Mouse (Mus musculus) MEL (cell line): ENCODE measurements around the gene Bmp8a. TPM values are rescaled to one million over a fixed set of nuclear protein-coding genes. Genes with fewer than 3 reads are reported as not detected.

Source experiments
- DNase-seq: peaks from one replicate; pipeline ENCODE4 v3.0.0; 2011; ENCODE audit warnings: low read depth, low spot score
- H3K27ac ChIP-seq: 2 replicates; pipeline ENCODE4 v1.5.1; 2012; ENCODE audit warnings: low read depth, mild to moderate bottlenecking, control low read depth, low read length, moderate library complexity; ENCODE audit not compliant: control insufficient read depth
- H3K27me3 ChIP-seq, 2 experiments: fragments of 150-350 bp in 1 of 2; sonication (generic) in 1 of 2; 2 replicates each; pipeline ENCODE4 v1.6.1; 2012; ENCODE audit warnings: low read length in 2 of 2, mild to moderate bottlenecking in 2 of 2, improper control_type of control experiment in 1 of 2, moderate library complexity in 1 of 2; ENCODE audit not compliant: insufficient read depth in 2 of 2, control insufficient read depth in 1 of 2
- H3K36me3 ChIP-seq, 2 experiments: 2 replicates each; pipeline ENCODE4 v1.6.1; 2012 to 2014; ENCODE audit warnings: low read length in 2 of 2, improper control_type of control experiment in 1 of 2, inconsistent platforms in 1 of 2, mild to moderate bottlenecking in 1 of 2; ENCODE audit not compliant: insufficient read depth in 2 of 2, control insufficient read depth in 1 of 2
- H3K4me1 ChIP-seq, 2 experiments: fragments of 150-350 bp in 1 of 2; sonication (generic) in 1 of 2; 2 replicates each; pipeline ENCODE4 v1.6.1; 2012; ENCODE audit warnings: low read length in 2 of 2, improper control_type of control experiment in 1 of 2, mild to moderate bottlenecking in 1 of 2; ENCODE audit not compliant: insufficient read depth in 2 of 2, control insufficient read depth in 1 of 2
- H3K4me3 ChIP-seq, 2 experiments: fragments of 150-350 bp in 1 of 2; sonication (generic) in 1 of 2; 2 replicates each; pipeline ENCODE4 v1.5.1; 2012; ENCODE audit warnings: low read depth in 2 of 2, low read length in 2 of 2, mild to moderate bottlenecking in 2 of 2, moderate library complexity in 2 of 2, control low read depth in 1 of 2, improper control_type of control experiment in 1 of 2; ENCODE audit not compliant: control insufficient read depth in 1 of 2, insufficient read depth in 1 of 2
- H3K79me2 ChIP-seq: 2 replicates; pipeline ENCODE4 v1.6.1; 2012; ENCODE audit warnings: mild to moderate bottlenecking, low read length, moderate library complexity; ENCODE audit not compliant: control insufficient read depth, poor library complexity, insufficient read depth
- H3K9ac ChIP-seq: 2 replicates; pipeline ENCODE4 v1.6.1; 2012; ENCODE audit warnings: low read depth, mild to moderate bottlenecking, control low read depth, low read length, moderate library complexity; ENCODE audit not compliant: control insufficient read depth, poor library complexity, severe bottlenecking
- H3K9me3 ChIP-seq: fragments of 150-350 bp; sonication (generic); replicated peaks from 2 replicates; pipeline ENCODE4 v1.6.1; 2012; ENCODE audit warnings: mild to moderate bottlenecking, low read length, improper control_type of control experiment, moderate library complexity; ENCODE audit not compliant: insufficient read depth
- CHD1 ChIP-seq: IDR thresholded peaks from 2 replicates; pipeline ENCODE4 v1.6.1; 2012; ENCODE audit warnings: low read depth, mild to moderate bottlenecking, inconsistent platforms, low read length, improper control_type of control experiment
- E2F4 ChIP-seq: IDR thresholded peaks from 2 replicates; pipeline ENCODE4 v1.6.1; 2011; ENCODE audit warnings: low read depth, low read length, improper control_type of control experiment, borderline replicate concordance
- GABPA ChIP-seq: IDR thresholded peaks from 2 replicates; pipeline ENCODE4 v1.6.1; 2012; ENCODE audit warnings: low read depth, mild to moderate bottlenecking, inconsistent platforms, low read length, improper control_type of control experiment, moderate library complexity
- HCFC1 ChIP-seq: IDR thresholded peaks from 2 replicates; pipeline ENCODE4 v1.6.1; 2012; ENCODE audit warnings: low read depth, mild to moderate bottlenecking, inconsistent platforms, low read length, improper control_type of control experiment, moderate library complexity
- KAT2A ChIP-seq: conservative IDR thresholded peaks from 2 replicates; pipeline ENCODE4 v1.6.1; 2012; ENCODE audit warnings: low read depth, low read length, improper control_type of control experiment, inconsistent platforms
- MAFK ChIP-seq: IDR thresholded peaks from 2 replicates; pipeline ENCODE4 v1.6.1; 2011; ENCODE audit warnings: low read depth, mild to moderate bottlenecking, low read length, improper control_type of control experiment, borderline replicate concordance
- MAX ChIP-seq: IDR thresholded peaks from 2 replicates; pipeline ENCODE4 v1.6.1; 2011; ENCODE audit warnings: low read length, improper control_type of control experiment
- MYB ChIP-seq: IDR thresholded peaks from 2 replicates; pipeline ENCODE4 v1.6.1; 2011; ENCODE audit warnings: mild to moderate bottlenecking, low read depth, low read length, improper control_type of control experiment
- NELFE ChIP-seq: IDR thresholded peaks from 2 replicates; pipeline ENCODE4 v1.6.1; 2011; ENCODE audit warnings: low read depth, low read length, improper control_type of control experiment
- NRF1 ChIP-seq: IDR thresholded peaks from 2 replicates; pipeline ENCODE4 v1.6.1; 2014; ENCODE audit warnings: low read depth, mild to moderate bottlenecking, inconsistent platforms, low read length, improper control_type of control experiment, moderate library complexity; ENCODE audit not compliant: poor library complexity, insufficient read depth, severe bottlenecking
- POLR2A ChIP-seq, 2 experiments: IDR thresholded peaks; 2 replicates each; pipeline ENCODE4 v1.6.1; 2011 to 2012; ENCODE audit warnings: low read length in 2 of 2, mild to moderate bottlenecking in 2 of 2, control low read depth in 1 of 2, improper control_type of control experiment in 1 of 2, low read depth in 1 of 2, moderate library complexity in 1 of 2; ENCODE audit not compliant: control insufficient read depth in 1 of 2, insufficient read depth in 1 of 2, poor library complexity in 1 of 2
- POLR2AphosphoS5 ChIP-seq: IDR thresholded peaks from 2 replicates; pipeline ENCODE4 v1.6.1; 2012; ENCODE audit warnings: low read depth, borderline replicate concordance, mild to moderate bottlenecking, inconsistent platforms, low read length, moderate library complexity, mixed read lengths
- RCOR1 ChIP-seq: IDR thresholded peaks from 2 replicates; pipeline ENCODE4 v1.6.1; 2012; ENCODE audit warnings: low read depth, mild to moderate bottlenecking, inconsistent platforms, low read length, improper control_type of control experiment
- SIN3A ChIP-seq: IDR thresholded peaks from 2 replicates; pipeline ENCODE4 v1.6.1; 2012; ENCODE audit warnings: low read length, improper control_type of control experiment, inconsistent platforms
- TBP ChIP-seq: IDR thresholded peaks from 2 replicates; pipeline ENCODE4 v1.8.0; 2011; ENCODE audit warnings: low read depth, low read length, improper control_type of control experiment
- TCF12 ChIP-seq: IDR thresholded peaks from 2 replicates; pipeline ENCODE4 v1.6.1; 2014; ENCODE audit warnings: low read depth, mild to moderate bottlenecking, inconsistent platforms, low read length, improper control_type of control experiment, moderate library complexity
- USF1 ChIP-seq: IDR thresholded peaks from 2 replicates; pipeline ENCODE4 v1.6.1; 2014; ENCODE audit warnings: low read depth, mild to moderate bottlenecking, inconsistent platforms, low read length, improper control_type of control experiment, moderate library complexity
- ZC3H11A ChIP-seq: IDR thresholded peaks from 2 replicates; pipeline ENCODE4 v1.6.1; 2012; ENCODE audit warnings: low read depth, mild to moderate bottlenecking, inconsistent platforms, low read length, improper control_type of control experiment
- ZNF384 ChIP-seq: IDR thresholded peaks from 2 replicates; pipeline ENCODE4 v1.6.1; 2012; ENCODE audit warnings: low read depth, mild to moderate bottlenecking, inconsistent platforms, low read length, improper control_type of control experiment
- polyA plus RNA-seq, 2 experiments: library from polyadenylated mRNA; stranded (reverse) in 1 of 2; unstranded in 1 of 2; fragments of >175 nt in 1 of 2; fragments of >200 nt in 1 of 2; gene quantifications; 2 replicates each; pipeline versions ENCODE4 v1.2.1 to v1.2.4; 2012; ENCODE audit warnings: low replicate concordance in 2 of 2, low read depth in 1 of 2; ENCODE audit not compliant: insufficient read length in 2 of 2, insufficient read depth in 1 of 2, missing spikeins in 1 of 2
- total RNA-seq: library from RNA; depleted of rRNA; stranded (reverse); fragments of 300-350 nt; gene quantifications from 2 replicates; pipeline ENCODE4 v1.2.3, GENCODE M21; 2012

Gene Bmp8a
- total and polyA plus RNA-seq, 3 experiments, result 0.19 to 0.43 TPM; not detected in 1

DNA sequence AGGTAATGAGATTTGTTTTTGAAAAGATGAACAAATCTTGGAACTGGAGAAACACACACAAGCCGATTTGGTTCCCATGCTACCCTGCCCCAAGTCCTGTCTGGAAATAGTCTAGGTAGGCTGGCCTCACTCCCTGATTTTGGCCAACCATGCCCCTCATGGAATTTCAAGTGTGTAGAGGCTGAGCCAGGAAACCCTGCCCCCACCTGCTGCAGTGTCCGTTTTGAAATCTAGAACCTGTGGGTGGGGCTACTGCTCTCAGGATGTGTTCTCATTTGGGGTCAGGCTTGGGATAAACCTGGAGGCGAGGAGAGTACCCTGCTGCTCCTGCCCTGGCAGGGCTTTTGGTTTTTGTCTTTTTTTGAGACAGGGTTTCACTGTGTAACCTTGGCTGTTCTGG is 34.8 kb downstream of the Bmp8a start:
- Histone ChIP-seq H3K36me3 (peaks cover 0 to 2% of the 10 kb centered on the region in 2 experiments; a peak in 2 of 4 replicates), H3K9me3 (no peaks in the 10 kb centered on the region), H3K79me2 (no peaks in the 10 kb centered on the region), H3K4me1 (0 out of 4 replicates have a peak, but pooled peaks cover 0 to 8% of the 10 kb centered on the region in 2 experiments), H3K27ac (no peak overlapping the region), H3K9ac (no peak overlapping the region), H3K27me3 (no peaks in the 10 kb centered on the region), H3K4me3 (no peak overlapping the region)
- DNase-seq, result no peak
- no peak for TF ChIP-seq USF1
- no peak for TF ChIP-seq SIN3A
- no peak for TF ChIP-seq KAT2A
- TF ChIP-seq NELFE, result no peak
- no peak for TF ChIP-seq ZC3H11A
- TF ChIP-seq MAX, result no peak
- no peak for TF ChIP-seq POLR2AphosphoS5
- TF ChIP-seq E2F4, result no peak
- TF ChIP-seq TBP, result no peak

DNA sequence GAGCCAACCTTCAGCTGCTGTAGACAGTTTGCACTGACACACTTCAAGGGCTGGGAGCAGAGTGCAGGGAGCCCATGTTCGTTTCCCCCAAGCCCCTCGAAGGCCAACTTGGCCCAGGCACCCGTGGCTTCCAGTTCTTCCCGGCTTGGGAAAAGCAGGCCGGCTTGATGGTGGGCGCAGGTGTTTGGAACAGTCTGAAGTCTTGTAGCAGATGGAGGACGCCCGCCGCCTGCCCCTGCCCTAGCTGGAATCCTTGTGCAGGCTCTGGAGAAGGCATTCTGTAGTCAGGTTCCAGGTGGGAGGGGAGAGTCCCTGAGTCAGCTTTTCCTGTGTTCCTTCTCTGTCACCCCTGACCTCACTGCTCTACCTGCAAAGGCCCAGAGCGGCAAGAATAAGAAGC is 36.1 kb downstream of the Bmp8a start:
- H3K4me1 ChIP-seq, result 0 out of 4 replicates have a peak, but pooled peaks cover 0 to 4% of the 10 kb centered on the region in 2 experiments
- no peak for DNase-seq
- H3K27ac ChIP-seq, result no peak overlapping the region
- H3K79me2 ChIP-seq, result no peaks in the 10 kb centered on the region
- TF ChIP-seq ZNF384 (no peak), CHD1 (no peak), POLR2A (IDR thresholded peaks at IDR 0.05; ENCODE audit: control insufficient read depth in 1 of 2, insufficient read depth in 1 of 2, low read depth in 1 of 2, low read length in 2 of 2, poor library complexity in 1 of 2) (no peak), TBP (no peak), HCFC1 (no peak), RCOR1 (no peak), TCF12 (no peak), MAX (no peak), MAFK (no peak), MYB (no peak), GABPA (no peak), NRF1 (no peak)
- no peak overlapping the region for H3K4me3 ChIP-seq
- H3K36me3 ChIP-seq, result peaks cover 0 to 2% of the 10 kb centered on the region in 2 experiments; a peak in 2 of 4 replicates
- H3K9ac ChIP-seq, result no peak overlapping the region
- no peaks in the 10 kb centered on the region for H3K9me3 ChIP-seq
- no peaks in the 10 kb centered on the region for H3K27me3 ChIP-seq
